Mouse (Mus musculus) embryo, embryonic 11 days (tissue): ENCODE measurements around the gene Ush1g.

Experiments
- DNase-seq: peaks from one replicate; pipeline ENCODE4 v3.0.0-alpha.2; 2015

The Ush1g gene

GRCm38 (mm10) chr11:115267061-115267883, 54.6 kb downstream of the Ush1g start, which contains the start of gene Grin2c:
Gene Grin2c, minus strand, starts transcription at chr11:115267243.
- DNase-seq, result no peak

GRCm38 (mm10) chr11:115266400-115266778, 55.5 kb downstream of the Ush1g start:
- no peak for DNase-seq

- no peak for DNase-seq
These were observed 56.0 kb downstream of the Ush1g start for GRCm38 (mm10) chr11:115265771-115266399.
